Mouse (Mus musculus) spleen, adult 18-20 months (tissue): ENCODE results near the gene Tmem251.

Experiments used
- DNase-seq, 2 experiments: peaks; one replicate each; pipeline ENCODE4 v3.0.0; 2022; ENCODE audit warnings: mixed read lengths in 2 of 2

Gene Tmem251

GRCm38 (mm10) chr12:102743589-102744574, at the start of gene Tmem251, which contains the start of gene Moap1:
Gene Tmem251 (plus strand): TSS chr12:102743762.
Gene Moap1 (minus strand): TSS chr12:102743661.
- peak; percentile 84 to 87 for DNase-seq

- DNase-seq, result no peak
Measured at GRCm38 (mm10) chr12:102695369-102696239, 48.0 kb upstream of the Tmem251 start.

- no peak for DNase-seq
Measured at GRCm38 (mm10) chr12:102696635-102697354, 46.8 kb upstream of the Tmem251 start.

GRCm38 (mm10) chr12:102697381-102697780, 46.2 kb upstream of the Tmem251 start:
- DNase-seq, result no peak

GRCm38 (mm10) chr12:102698089-102698684, 45.4 kb upstream of the Tmem251 start:
- DNase-seq, result no peak

GRCm38 (mm10) chr12:102699156-102699555, 44.4 kb upstream of the Tmem251 start:
- DNase-seq, result no peak

GRCm38 (mm10) chr12:102700453-102700852, 43.1 kb upstream of the Tmem251 start:
- DNase-seq, result no peak

GRCm38 (mm10) chr12:102701691-102702207, 41.8 kb upstream of the Tmem251 start:
- no peak for DNase-seq

- peak; percentile 33 to 84 for DNase-seq
Measured at GRCm38 (mm10) chr12:102702356-102703110, 41.0 kb upstream of the Tmem251 start.

GRCm38 (mm10) chr12:102703111-102703412, 40.5 kb upstream of the Tmem251 start:
- no peak for DNase-seq

- no peak for DNase-seq
Measured at GRCm38 (mm10) chr12:102703441-102703840, 40.1 kb upstream of the Tmem251 start.

- no peak for DNase-seq
Measured at GRCm38 (mm10) chr12:102703921-102704408, 39.6 kb upstream of the Tmem251 start.

GRCm38 (mm10) chr12:102704457-102705198, 38.9 kb upstream of the Tmem251 start, which contains the start of gene Itpk1:
Gene Itpk1 (minus strand): TSS chr12:102704930.
- peak; percentile 50 to 63 for DNase-seq

- peak; percentile 78 to 89 for DNase-seq
Measured at GRCm38 (mm10) chr12:102705216-102705871, 38.2 kb upstream of the Tmem251 start.

- DNase-seq, result no peak
Measured at GRCm38 (mm10) chr12:102705906-102706640, 37.5 kb upstream of the Tmem251 start.

- no peak for DNase-seq
Measured at GRCm38 (mm10) chr12:102706833-102707463, 36.6 kb upstream of the Tmem251 start.

GRCm38 (mm10) chr12:102708220-102708619, 35.3 kb upstream of the Tmem251 start:
- no peak for DNase-seq

GRCm38 (mm10) chr12:102709896-102710295, 33.7 kb upstream of the Tmem251 start:
- no peak for DNase-seq
